Mouse (Mus musculus) cerebellum, adult (tissue): ENCODE measurements around the gene Pum1.
"Not testable (repeated sequence)": the region's sequence is repeated elsewhere in the genome, so short reads cannot be mapped to it uniquely, and the experiment has no call there.

Source experiments
- ATAC-seq: cut with Nextera tagmentation; 2 replicates; pipeline ENCODE4 v1.9.2; 2017; ENCODE audit warnings: mild to moderate bottlenecking, moderate library complexity, mixed read lengths; ENCODE audit not compliant: insufficient number of reproducible peaks, low FRiP score, low TSS enrichment

The Pum1 gene

DNA sequence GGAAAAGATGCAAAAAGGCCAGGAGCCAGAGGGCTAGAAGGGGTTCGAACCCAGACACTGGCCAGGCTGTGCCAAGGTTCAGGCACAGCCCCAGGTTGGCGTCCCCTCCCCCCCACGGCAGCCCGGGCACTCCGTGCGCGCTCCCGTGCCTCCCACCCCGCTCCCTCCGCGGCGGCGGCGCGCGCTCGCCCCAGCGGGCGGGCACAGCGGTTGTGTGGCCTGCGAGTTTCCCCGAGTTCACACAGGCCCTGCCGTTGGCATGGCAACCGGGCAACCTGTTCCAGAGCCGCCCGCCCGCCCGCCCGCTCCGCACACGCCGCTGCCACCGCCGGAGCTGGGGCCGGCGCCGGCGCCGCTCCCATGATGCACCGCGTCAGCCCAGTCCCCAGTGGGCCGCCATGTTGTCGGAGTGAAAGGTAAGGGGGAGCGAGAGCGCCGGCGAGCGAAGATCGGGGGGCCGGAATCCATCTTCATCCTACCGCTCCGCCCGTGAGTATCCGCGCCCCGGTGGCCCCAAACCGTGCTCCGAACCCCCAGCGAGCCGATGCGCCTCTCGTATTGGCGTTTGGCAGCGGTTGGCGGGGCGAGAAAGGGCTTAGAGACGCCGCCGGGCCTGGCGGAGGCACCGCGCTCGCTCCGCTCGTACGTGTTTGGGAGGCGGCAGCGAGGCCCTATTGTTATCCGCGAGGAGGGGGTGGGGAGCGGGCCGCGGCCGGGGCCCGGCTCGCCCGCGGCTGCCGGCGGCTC lies at the start of gene Pum1:
Pum1 (plus strand) TSS at position 343 of the 747 bp plus-strand sequence.
- ATAC-seq, result peak; percentile 85

GRCm38 (mm10) chr4:130629391-130629790 lies 33.7 kb upstream of the Pum1 start:
- no peak for ATAC-seq

- no peak for ATAC-seq
These were observed 32.8 kb upstream of the Pum1 start for GRCm38 (mm10) chr4:130630232-130630847.

GRCm38 (mm10) chr4:130635076-130635475 lies 28.0 kb upstream of the Pum1 start:
- ATAC-seq, result not testable (repeated sequence)

DNA sequence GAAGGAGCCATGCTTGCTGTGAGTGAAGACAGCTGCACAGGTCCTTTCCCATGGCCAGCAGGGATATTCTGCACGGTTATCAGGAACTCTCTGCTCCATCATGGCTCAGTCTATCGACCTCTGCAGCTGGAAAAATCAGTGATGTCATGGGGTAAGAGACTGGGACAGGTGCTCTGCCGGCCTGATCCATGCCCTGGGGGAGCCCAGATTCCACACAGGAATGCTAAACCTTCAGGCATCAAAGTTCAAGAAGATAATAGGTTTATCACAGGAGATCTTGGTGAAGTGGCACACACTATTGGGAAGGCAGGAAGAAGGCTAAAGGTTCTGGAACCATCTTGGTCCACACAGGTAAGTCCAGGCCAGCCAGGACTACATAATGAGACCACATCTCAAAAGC lies 26.4 kb upstream of the Pum1 start:
- ATAC-seq, result no peak

GRCm38 (mm10) chr4:130637488-130638422 lies 25.4 kb upstream of the Pum1 start:
- ATAC-seq, result no peak

DNA sequence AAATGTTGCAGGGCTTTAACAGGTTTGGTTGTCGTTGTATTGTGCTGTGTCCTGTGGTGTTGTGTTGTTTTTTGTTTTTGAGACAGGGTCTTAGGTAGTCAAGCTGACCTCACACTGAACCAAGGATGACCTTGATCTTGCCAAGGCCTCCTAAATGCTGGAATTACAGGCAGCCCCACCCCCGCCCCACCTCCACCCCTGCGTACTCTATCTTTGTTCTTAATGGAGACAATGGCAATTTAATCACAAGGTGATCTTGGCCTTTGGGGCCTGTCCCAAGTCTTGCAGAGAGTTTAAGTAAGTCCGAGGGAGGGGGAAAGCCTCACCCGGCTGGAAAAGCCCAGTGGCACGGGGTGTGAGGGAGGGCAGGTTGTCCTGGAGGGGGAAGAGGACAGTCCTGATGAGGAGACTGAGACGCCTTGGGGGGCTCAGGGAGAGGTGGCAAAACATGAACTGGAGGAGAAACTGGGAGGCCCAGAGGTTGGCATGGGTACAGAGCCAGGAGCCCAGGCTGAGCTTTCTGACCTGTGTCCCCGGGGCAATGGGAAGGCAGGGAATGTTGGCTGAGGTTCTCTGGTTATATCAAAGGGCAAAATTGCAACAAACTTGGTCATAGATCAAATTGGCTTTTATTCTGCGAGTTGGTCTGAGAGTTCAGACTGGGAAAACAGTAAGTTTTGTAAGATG lies 22.9 kb upstream of the Pum1 start:
- ATAC-seq, result no peak

GRCm38 (mm10) chr4:130642468-130642867 lies 20.7 kb upstream of the Pum1 start:
- no peak for ATAC-seq

- no peak for ATAC-seq
These were observed 17.7 kb upstream of the Pum1 start for GRCm38 (mm10) chr4:130645426-130645825.

- no peak for ATAC-seq
These were observed 11.8 kb upstream of the Pum1 start for GRCm38 (mm10) chr4:130651286-130651685.

DNA sequence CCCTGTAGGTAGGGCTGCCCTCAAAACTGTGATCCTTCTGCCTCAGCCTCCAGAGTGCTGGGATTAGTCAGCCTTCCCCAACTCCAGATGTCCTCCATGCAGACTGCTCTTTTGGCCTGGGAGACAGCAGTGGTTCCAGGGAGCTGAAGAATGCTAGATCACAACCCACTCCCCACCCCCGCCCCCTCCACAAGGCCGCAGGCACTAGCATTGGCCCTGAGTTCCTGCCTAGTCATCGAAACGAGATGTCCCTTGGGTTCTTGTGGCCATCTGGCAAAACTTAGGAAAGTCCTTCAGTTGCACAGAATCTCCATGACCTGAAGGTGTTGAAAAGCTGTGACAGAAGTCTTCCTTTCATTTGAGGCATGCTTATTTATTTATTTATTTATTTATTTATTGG lies 10.6 kb upstream of the Pum1 start:
- ATAC-seq, result no peak

GRCm38 (mm10) chr4:130657820-130658565 lies 5.1 kb upstream of the Pum1 start:
- no peak for ATAC-seq

- no peak for ATAC-seq
These were observed 3.7 kb upstream of the Pum1 start for GRCm38 (mm10) chr4:130659470-130659869.

DNA sequence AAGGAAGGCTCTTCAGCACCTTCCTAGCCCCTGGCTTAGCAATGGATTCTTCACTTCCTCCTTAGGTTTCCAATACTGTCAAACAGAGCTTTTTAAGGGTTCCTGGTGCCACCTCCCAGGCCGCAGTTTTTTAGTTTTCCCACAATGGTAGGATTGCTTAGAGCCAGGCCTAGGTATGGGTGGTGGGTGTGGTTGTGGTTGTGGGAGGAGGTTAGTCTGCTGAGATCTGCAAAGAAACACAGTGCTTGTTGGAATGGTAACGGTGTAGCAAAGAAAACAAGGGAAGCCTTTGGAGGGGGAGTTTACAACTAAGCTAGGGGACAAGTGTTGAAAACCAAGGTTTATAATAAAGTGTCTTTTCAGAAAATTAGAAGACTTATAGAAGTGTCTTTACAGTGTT lies 3.0 kb upstream of the Pum1 start:
- ATAC-seq, result no peak

DNA sequence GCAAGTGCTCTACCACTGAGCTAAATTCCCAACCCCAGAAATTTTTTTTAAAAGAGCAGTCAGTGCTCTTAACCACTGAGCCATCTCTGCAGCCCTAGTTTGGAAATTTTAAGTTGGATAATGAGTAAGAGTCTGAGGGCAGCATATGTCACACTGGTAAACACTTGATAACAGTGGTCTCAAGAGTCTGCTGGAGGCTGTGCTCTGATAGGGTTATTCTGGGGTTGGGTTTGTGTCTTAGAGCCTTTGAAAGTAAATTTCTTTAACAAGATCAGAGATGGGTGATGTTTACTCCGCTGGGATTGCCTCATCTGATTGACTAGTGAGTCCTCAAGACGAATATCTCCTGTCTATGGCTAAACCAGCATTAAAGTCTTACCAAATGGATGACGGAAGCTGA lies 2.0 kb upstream of the Pum1 start:
- no peak for ATAC-seq

- ATAC-seq, result not testable (repeated sequence)
These were observed 816 bp upstream of the Pum1 start for GRCm38 (mm10) chr4:130662305-130662704.

DNA sequence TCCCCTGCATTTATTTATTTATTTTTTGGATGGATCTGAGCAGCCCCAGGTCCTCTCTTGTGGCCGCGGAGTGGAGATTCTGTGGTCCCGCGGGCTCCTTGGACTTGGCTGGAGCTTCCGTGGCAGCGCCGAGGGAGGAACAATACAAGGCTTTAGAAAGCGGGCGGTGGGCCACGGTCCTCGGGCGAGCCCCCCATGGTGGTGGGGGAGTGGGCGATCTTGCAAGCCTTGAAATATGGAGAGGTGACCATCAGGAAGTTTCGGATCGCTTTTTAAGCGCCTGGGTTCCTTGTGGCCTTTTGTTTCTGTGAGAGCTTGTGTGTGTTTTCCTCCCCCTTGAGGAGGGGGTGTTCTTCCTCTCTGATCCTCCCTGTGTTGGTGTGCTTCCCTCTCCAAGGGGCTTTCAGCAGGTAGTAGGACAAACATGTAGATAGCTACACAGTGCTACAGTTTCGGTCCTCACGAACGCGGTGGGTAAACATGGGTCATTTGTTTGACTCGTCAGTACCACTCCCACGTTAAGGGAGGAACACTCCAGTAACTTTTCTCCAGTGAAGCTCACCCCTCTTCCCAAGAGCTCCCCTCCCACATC lies 785 bp downstream of the Pum1 start:
- peak; percentile 49; the same call in 1 of the 2 replicates for ATAC-seq

DNA sequence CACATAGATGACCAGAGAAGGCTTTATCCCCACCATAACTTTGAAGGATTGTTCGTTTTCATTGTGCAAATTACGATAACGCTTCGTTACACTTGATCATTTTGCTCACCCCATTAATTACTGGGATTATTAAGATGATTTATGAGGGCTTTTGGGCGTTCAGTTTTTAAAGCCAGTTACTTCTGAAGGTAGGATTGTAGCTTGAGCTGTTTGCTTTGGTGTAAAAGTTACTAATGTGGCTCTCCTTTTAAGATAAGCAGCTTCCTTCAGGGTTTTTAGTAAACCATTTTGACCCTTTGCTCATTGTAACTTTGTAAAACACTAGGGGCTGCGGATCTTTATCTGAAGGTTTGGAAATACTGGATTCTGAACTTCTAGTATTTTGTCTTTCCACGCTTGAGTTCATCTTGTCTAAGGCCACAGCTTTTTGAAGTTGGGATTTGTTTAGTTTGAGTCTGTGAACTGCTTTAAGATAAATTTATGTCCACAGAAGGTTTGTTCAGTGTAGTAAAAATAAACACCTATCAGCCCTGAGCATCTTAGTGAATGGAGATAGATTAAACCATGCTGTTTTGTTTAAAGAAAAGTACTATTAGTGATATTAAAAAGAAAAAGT lies 1.4 kb downstream of the Pum1 start:
- no peak for ATAC-seq

GRCm38 (mm10) chr4:130665176-130665575 lies 2.1 kb downstream of the Pum1 start:
- no peak for ATAC-seq
